Mouse (Mus musculus) neural tube, embryonic 14.5 days (tissue): ENCODE data around the gene Ski. TPM values are rescaled to one million over a fixed set of nuclear protein-coding genes. Genes with fewer than 3 reads are reported as not detected.

ENCODE experiments used
- ATAC-seq: fragments of 200-750 bp; cut with Nextera tagmentation; 2 replicates; pipeline ENCODE4 v1.8.0; 2017; ENCODE audit warnings: low read depth, mild to moderate bottlenecking, moderate TSS enrichment, moderate library complexity
- H3K27ac ChIP-seq: fragments of 300-500 bp; sonication (generic); 2 replicates; pipeline ENCODE4 v1.5.1; 2014; ENCODE audit warnings: low read depth, mild to moderate bottlenecking, control low read depth, low read length, moderate library complexity, mixed read lengths
- H3K27me3 ChIP-seq: fragments of 300-500 bp; sonication (generic); 2 replicates; pipeline ENCODE4 v1.6.1; 2014; ENCODE audit warnings: low read length; ENCODE audit not compliant: control insufficient read depth, insufficient read depth
- H3K36me3 ChIP-seq: fragments of 300-500 bp; sonication (generic); 2 replicates; pipeline ENCODE4 v1.6.1; 2014; ENCODE audit warnings: low read length, mixed read lengths; ENCODE audit not compliant: control insufficient read depth, insufficient read depth
- H3K4me1 ChIP-seq: fragments of 300-500 bp; sonication (generic); 2 replicates; pipeline ENCODE4 v1.6.1; 2014; ENCODE audit warnings: low read length; ENCODE audit not compliant: control insufficient read depth, insufficient read depth
- H3K4me2 ChIP-seq: fragments of 300-500 bp; sonication (generic); 2 replicates; pipeline ENCODE4 v1.6.1; 2014; ENCODE audit warnings: mild to moderate bottlenecking, low read depth, low read length, control low read depth
- H3K4me3 ChIP-seq: fragments of 300-500 bp; sonication (generic); 2 replicates; pipeline ENCODE4 v1.5.1; 2014; ENCODE audit warnings: low read depth, low read length, control low read depth, mixed read lengths
- H3K9ac ChIP-seq: fragments of 300-500 bp; sonication (generic); replicated peaks from 2 replicates; pipeline ENCODE4 v1.6.1; 2014; ENCODE audit warnings: low read depth, mild to moderate bottlenecking, control low read depth, low read length, mixed read lengths
- H3K9me3 ChIP-seq: fragments of 300-500 bp; sonication (generic); 2 replicates; pipeline ENCODE4 v1.6.1; 2016; ENCODE audit warnings: low read length; ENCODE audit not compliant: control insufficient read depth
- WGBS: fragments of 180-500 bp; shearing (Covaris S2); extraction: QIAGEN DNeasy Blood & Tissue Kit; methylation state at CpG from one replicate; pipeline ENCODE4 v1.1.7; 2014; 5-methylcytosine and 5-hydroxymethylcytosine counted together
- polyA plus RNA-seq: library from polyadenylated mRNA; unstranded; fragments of >200 nt; fragmentation: Nextera tagmentation; extraction: Ambion mirVana; gene quantifications from 2 replicates; pipeline ENCODE4 v1.2.1, GENCODE M21; 2014

Gene Ski
- polyA plus RNA-seq, 1 experiment from 2014 or later, result 16.8 TPM

DNA sequence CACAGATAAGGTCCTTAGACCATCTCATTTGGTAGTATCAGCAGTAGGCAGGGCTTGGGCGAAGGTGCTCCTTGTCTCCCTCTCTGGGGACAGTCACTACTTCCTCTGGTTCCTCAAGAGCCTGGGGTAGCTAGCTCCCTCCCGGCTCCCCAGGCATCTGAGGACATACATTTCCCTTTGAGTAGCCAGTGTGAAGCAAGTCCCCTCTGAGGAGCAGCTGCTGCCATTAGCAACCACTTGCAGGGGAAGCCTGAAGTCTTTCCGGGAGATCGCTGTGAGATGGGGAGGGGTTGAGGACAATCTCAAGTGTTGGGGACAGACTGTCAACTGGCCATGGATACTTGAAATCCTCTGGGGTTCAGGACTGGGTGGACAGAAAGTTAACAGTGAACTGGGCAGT is 70.5 kb downstream of the Ski start:
- WGBS, result 69% methylated on average over 4 of the region's 4 CpGs
- H3K9ac ChIP-seq, result no peak overlapping the region
- H3K4me1 ChIP-seq, result peaks cover 10% of the 10 kb centered on the region
- H3K4me3 ChIP-seq, result no peak overlapping the region
- H3K9me3 ChIP-seq, result no peaks in the 10 kb centered on the region
- no peak overlapping the region for H3K4me2 ChIP-seq
- no peak for ATAC-seq
- H3K27me3 ChIP-seq, result no peaks in the 10 kb centered on the region
- peaks cover 20% of the 10 kb centered on the region; the same call in 1 of the 2 replicates for H3K36me3 ChIP-seq
- no peak overlapping the region for H3K27ac ChIP-seq

DNA sequence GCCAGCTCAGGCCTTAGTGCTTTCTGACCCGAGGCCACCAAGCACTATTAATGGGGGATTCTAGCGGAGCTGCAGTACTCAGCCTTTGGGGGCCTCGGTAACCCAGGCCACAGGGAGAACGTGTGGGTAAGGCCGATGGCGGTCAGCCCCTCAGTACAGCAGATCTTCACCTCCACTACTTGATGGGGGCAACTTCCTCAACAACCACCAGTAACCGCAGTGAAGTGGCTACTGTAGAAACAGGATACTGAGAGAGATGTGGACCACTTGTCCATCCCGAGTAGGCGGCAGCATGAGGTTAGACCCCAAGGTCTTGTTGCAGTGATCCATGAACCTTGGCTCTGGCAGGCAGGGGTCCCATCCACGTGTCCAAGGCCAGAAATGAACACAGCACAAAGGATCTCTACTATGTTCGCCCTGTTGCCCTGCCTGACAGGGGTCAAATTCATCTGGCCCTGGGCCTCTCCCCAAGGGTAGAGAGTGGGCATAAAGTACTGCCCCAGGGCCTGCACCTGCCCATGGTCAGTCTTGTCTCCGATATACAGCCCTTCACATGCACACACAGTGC is 71.1 kb downstream of the Ski start:
- 45% methylated on average over 12 of the region's 12 CpGs for WGBS
- H3K4me1 ChIP-seq, result peaks cover 10% of the 10 kb centered on the region

DNA sequence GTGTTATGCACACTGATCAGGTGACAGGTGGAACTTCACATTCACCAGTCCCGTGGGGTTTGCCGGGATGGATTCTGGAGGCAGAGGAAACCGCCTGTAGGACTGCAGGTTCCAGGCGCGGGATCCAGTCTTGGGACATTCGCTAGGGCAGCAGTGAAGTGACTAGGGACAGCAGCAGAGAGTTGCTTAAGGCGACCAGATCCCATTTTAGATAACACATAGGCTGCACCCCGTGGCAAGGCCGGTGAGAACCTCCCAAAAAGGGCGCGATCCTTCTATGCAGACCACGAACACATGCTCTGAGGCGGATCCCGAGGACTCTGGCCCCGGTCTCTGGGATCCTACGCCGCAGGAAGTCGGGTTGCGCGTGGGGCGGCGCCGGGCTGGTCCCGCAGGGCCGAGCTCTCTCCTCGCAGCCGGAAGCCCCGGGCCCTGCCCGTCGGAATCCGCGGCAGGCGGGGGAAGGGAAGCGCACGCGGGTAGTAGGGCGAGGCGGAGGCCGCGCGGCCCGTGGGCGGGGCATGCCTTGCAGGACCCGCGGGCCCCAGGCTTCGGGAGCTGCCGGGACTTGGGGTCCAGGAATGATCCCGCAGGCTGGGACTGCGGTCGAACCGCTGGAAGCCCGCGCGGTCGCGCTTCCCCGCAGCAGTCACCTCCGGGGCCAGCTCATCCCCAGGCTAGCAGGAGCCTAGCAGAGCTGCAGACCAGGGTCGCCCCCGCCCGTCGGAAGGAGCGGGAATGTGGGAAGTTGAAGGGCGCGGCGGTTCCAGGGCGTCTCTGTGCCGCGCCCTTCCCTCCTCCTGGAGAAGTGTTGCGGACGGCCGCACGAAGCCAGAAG is 71.9 kb downstream of the Ski start:
- peaks cover 10% of the 10 kb centered on the region for H3K4me1 ChIP-seq
- peak; percentile 82 for ATAC-seq
- peaks cover 6% of the 10 kb centered on the region; the same call in 1 of the 2 replicates for H3K36me3 ChIP-seq
- no peaks in the 10 kb centered on the region for H3K27me3 ChIP-seq
- H3K4me3 ChIP-seq, result peak overlapping the region; percentile 36
- peak overlapping the region; percentile 63 for H3K9ac ChIP-seq
- peak overlapping the region; percentile 44 for H3K27ac ChIP-seq
- 8% methylated on average over 70 of the region's 73 CpGs for WGBS
- no peaks in the 10 kb centered on the region for H3K9me3 ChIP-seq
- H3K4me2 ChIP-seq, result peak overlapping the region; percentile 80

More for the DNA sequence above, 71.1 kb downstream of the Ski start:
- Histone ChIP-seq H3K36me3 (peaks cover 15% of the 10 kb centered on the region; the same call in 1 of the 2 replicates), H3K4me2 (peak overlapping the region; percentile 80), H3K4me3 (peak overlapping the region; percentile 36; the same call in 1 of the 2 replicates), H3K27ac (peak overlapping the region; percentile 44; the same call in 1 of the 2 replicates), H3K9me3 (no peaks in the 10 kb centered on the region), H3K9ac (peak overlapping the region; percentile 63; the same call in 1 of the 2 replicates), H3K27me3 (no peaks in the 10 kb centered on the region)
- ATAC-seq, result no peak

DNA sequence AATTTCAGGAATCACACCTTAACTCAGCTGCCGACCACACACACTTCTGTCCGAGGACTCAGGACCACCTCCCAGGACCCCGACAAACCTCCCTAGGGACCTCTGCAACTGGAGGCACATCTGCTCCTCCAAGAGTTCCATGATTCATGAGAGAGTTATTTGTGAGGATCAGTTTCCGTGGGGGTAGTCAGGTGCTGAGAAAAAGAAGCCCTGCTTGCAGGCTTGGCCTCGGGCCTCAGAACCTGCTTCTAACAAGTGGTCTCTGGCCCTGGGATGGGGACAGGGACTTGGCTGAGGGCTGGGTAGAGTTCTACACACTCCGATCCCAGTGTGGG is 72.5 kb downstream of the Ski start:
- Histone ChIP-seq H3K36me3 (peaks cover under 1% of the 10 kb centered on the region; the same call in 1 of the 2 replicates), H3K4me3 (no peak overlapping the region), H3K9ac (no peak overlapping the region; the same call in 1 of the 2 replicates), H3K4me1 (peaks cover 10% of the 10 kb centered on the region), H3K9me3 (no peaks in the 10 kb centered on the region), H3K27me3 (no peaks in the 10 kb centered on the region), H3K4me2 (peak overlapping the region; percentile 80; the same call in 1 of the 2 replicates), H3K27ac (no peak overlapping the region)
- no peak for ATAC-seq
- WGBS, result 70% methylated on average over 6 of the region's 6 CpGs

DNA sequence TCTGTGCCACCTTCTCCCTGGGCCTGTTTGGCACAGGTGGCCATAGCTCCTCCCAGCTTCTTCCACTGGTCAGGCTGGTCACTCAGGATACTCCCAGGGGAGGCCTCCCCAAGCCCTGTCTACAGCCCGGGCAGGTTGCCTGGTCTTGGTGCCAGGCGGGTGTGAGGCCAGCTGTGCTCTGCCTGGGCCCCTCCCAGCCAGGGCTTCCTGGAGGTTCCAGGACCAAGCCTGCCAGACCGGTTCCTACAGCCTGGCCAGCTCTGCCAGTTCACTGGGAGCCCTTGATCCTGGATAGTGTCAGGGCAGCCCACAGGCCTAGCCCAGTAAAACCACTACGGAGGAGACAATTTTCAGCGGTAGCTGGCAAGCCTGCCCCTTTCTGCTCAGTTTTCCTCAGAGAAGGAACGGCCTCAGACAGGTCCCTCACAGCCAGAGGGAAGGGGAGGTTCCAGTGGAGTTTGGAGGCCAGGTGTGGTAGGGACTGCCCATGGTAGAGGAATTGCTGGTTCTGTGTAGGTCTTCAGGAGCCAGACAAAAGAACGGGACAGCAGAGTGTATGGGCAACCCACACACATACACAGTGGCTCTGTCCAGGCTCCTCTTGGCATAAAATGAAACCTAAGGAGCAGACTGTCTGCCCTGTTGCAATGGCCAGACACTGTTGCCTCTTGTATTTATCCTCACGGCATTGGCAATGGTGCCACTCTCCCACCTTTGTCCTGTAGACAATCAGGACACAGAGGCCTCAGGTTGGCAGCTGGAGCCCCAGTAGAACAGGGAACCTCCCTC is 73.3 kb downstream of the Ski start:
- Histone ChIP-seq H3K4me3 (no peak overlapping the region), H3K4me1 (peaks cover 18% of the 10 kb centered on the region), H3K27me3 (no peaks in the 10 kb centered on the region), H3K27ac (no peak overlapping the region), H3K9me3 (no peaks in the 10 kb centered on the region), H3K9ac (no peak overlapping the region), H3K36me3 (no peaks in the 10 kb centered on the region), H3K4me2 (no peak overlapping the region)
- no peak for ATAC-seq
- 79% methylated on average over 8 of the region's 8 CpGs for WGBS

DNA sequence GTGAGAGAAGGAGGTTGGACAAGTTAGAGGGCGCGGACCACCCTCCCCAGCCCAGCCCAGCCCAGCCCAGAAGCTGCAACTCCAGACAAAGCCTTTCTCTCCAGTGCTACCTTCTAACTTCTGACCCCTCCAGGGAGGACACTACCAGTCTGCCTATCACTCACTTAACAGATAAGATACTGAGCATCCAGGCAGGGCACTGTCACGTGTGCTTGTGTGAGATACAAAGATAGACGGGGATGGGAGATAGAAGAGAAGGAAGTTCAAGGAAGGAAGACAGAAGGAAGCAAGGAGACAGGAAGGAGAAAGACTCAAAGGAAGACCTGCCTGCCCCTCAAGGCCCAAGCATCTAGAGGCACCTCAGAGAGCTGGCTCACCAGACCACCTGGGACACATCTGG is 73.9 kb downstream of the Ski start:
- no peak for ATAC-seq
- H3K4me3 ChIP-seq, result no peak overlapping the region
- 95% methylated on average over 4 of the region's 4 CpGs for WGBS
- no peaks in the 10 kb centered on the region for H3K9me3 ChIP-seq
- H3K36me3 ChIP-seq, result no peaks in the 10 kb centered on the region
- H3K27ac ChIP-seq, result no peak overlapping the region
- H3K4me2 ChIP-seq, result no peak overlapping the region
- H3K4me1 ChIP-seq, result peaks cover 23% of the 10 kb centered on the region
- H3K27me3 ChIP-seq, result no peaks in the 10 kb centered on the region
- H3K9ac ChIP-seq, result no peak overlapping the region

DNA sequence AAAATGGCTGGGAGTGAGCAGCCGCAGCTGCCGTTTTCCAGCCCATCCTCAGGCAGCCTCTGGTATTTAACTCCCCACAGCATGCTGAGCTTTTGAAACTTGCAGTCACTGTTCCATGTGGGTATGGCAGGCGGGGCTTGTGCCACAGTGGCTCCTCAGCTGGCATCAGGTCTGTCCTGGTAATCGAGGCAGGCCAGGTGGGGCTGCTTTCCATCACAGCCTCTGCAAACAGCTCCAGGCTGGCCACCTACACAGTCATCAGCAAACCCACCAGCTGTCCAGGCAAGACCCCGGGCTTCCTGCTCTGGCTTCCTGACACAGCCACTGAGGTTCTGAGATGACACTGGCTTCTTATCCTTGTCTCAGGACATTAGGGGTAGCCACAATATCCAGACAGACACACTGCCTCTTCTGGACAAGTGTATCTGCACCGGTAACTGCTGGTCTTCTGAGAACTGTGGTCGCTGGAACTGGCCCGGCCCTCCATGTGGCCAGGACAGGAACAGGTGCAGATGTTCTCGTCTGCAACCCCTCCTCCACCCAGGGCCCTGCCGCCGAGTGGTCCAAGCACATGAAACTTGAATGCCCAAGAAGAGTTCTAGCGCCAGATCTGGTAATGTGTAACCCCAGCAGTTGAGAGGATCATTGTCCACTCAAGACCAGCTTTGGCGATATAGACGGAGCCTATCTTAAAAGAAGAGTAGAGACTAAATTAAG is 76.1 kb downstream of the Ski start:
- Histone ChIP-seq H3K27ac (no peak overlapping the region), H3K4me3 (no peak overlapping the region), H3K36me3 (no peaks in the 10 kb centered on the region), H3K9me3 (no peaks in the 10 kb centered on the region), H3K4me1 (peaks cover 23% of the 10 kb centered on the region), H3K9ac (no peak overlapping the region), H3K4me2 (no peak overlapping the region), H3K27me3 (no peaks in the 10 kb centered on the region)
- WGBS, result 64% methylated on average over 14 of the region's 14 CpGs
- ATAC-seq, result no peak

DNA sequence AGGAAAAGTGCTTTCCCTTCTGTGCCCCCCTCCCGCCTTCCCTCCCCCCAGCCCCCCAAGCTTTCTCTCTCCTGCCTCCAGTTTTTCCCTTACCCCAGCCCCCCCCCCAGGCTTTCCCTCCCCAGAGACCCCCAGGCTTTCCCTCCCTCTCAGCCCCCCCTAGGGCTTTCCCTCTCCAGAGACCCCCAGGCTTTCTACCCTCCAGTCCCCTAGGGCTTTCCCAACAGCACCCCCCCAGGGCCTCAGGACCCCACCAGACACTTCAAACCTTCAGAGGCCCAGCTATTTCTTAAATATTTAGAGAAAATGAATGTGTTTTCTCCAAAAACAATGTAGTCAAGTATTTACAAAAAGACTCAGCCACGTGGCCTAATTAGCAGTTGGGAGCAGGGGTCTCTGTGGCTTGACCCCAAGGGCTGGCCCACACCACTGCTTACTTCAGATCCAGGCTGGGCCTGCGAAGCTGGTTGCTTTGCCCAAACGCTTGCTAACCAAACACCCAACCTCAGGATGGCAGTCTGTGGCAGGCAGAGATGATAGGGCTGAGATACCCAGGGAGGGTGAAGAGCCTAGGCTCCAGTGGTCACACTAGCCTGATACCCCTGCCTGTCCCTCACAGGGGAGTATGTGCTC is 77.7 kb downstream of the Ski start:
- H3K9ac ChIP-seq, result no peak overlapping the region
- H3K36me3 ChIP-seq, result no peaks in the 10 kb centered on the region
- H3K4me1 ChIP-seq, result peaks cover 13% of the 10 kb centered on the region
- no peaks in the 10 kb centered on the region for H3K9me3 ChIP-seq
- no peak for ATAC-seq
- H3K27ac ChIP-seq, result peak overlapping the region; percentile 34; the same call in 1 of the 2 replicates
- 42% methylated on average over 4 of the region's 4 CpGs for WGBS
- no peak overlapping the region for H3K4me3 ChIP-seq
- no peak overlapping the region for H3K4me2 ChIP-seq
- no peaks in the 10 kb centered on the region for H3K27me3 ChIP-seq
